Mouse (Mus musculus): ENCODE data around the gene Cd164. TPM values are rescaled to one million over a fixed set of nuclear protein-coding genes. Genes with fewer than 3 reads are reported as not detected.
"Not testable (repeated sequence)": the region's sequence is repeated elsewhere in the genome, so short reads cannot be mapped to it uniquely, and the experiment has no call there.

Cd164 gene
- polyA plus RNA-seq, 1 experiment from 2014 or later = 166 TPM

GRCm38 (mm10) chr10:41505446-41505845 lies 13.8 kb upstream of the Cd164 start:
- H3K36me3 ChIP-seq; H3K9ac ChIP-seq; H3K27ac ChIP-seq (replicated peaks); H3K9me3 ChIP-seq; ATAC-seq (ENCODE audit: extremely low read depth, insufficient number of reproducible peaks, low FRiP score, low TSS enrichment); H3K4me2 ChIP-seq; H3K4me3 ChIP-seq; H3K27me3 ChIP-seq (replicated peaks): not testable (repeated sequence)
- 2% methylated on average over 3 of the region's 3 CpGs for WGBS
- H3K4me1 ChIP-seq = peaks cover 17% of the 10 kb centered on the region

- Histone ChIP-seq H3K27ac (replicated peaks) (no peak overlapping the region), H3K4me2 (no peak overlapping the region), H3K4me3 (no peak overlapping the region), H3K9ac (no peak overlapping the region), H3K36me3 (no peaks in the 10 kb centered on the region), H3K9me3 (no peaks in the 10 kb centered on the region), H3K27me3 (replicated peaks) (no peaks in the 10 kb centered on the region), H3K4me1 (peaks cover 12% of the 10 kb centered on the region)
- ATAC-seq (ENCODE audit: extremely low read depth, insufficient number of reproducible peaks, low FRiP score, low TSS enrichment) = no peak
- 25% methylated on average over 2 of the region's 2 CpGs for WGBS
These were observed 10.1 kb upstream of the Cd164 start for GRCm38 (mm10) chr10:41509160-41509559.

- Histone ChIP-seq H3K4me3 (no peak overlapping the region), H3K36me3 (no peaks in the 10 kb centered on the region), H3K4me2 (no peak overlapping the region), H3K9me3 (no peaks in the 10 kb centered on the region), H3K9ac (no peak overlapping the region), H3K4me1 (peaks cover 17% of the 10 kb centered on the region), H3K27me3 (replicated peaks) (no peaks in the 10 kb centered on the region), H3K27ac (replicated peaks) (no peak overlapping the region)
- ATAC-seq (ENCODE audit: extremely low read depth, insufficient number of reproducible peaks, low FRiP score, low TSS enrichment) = no peak
- WGBS = 47% methylated on average over 4 of the region's 4 CpGs
These were observed 4.9 kb upstream of the Cd164 start for GRCm38 (mm10) chr10:41514301-41514700.

GRCm38 (mm10) chr10:41514921-41515320 lies 4.3 kb upstream of the Cd164 start:
- Histone ChIP-seq H3K9me3 (no peaks in the 10 kb centered on the region), H3K4me2 (no peak overlapping the region), H3K4me1 (peaks cover 17% of the 10 kb centered on the region), H3K27me3 (replicated peaks) (no peaks in the 10 kb centered on the region), H3K36me3 (no peaks in the 10 kb centered on the region), H3K9ac (no peak overlapping the region), H3K4me3 (no peak overlapping the region), H3K27ac (replicated peaks) (no peak overlapping the region)
- ATAC-seq (ENCODE audit: extremely low read depth, insufficient number of reproducible peaks, low FRiP score, low TSS enrichment) = no peak

GRCm38 (mm10) chr10:41518508-41518980 lies 670 bp upstream of the Cd164 start:
- peaks cover 11% of the 10 kb centered on the region for H3K36me3 ChIP-seq
- H3K27me3 ChIP-seq (replicated peaks) = no peaks in the 10 kb centered on the region
- ATAC-seq (ENCODE audit: extremely low read depth, insufficient number of reproducible peaks, low FRiP score, low TSS enrichment) = peak; percentile 22; the same call in 1 of the 2 replicates

GRCm38 (mm10) chr10:41519640-41520409 lies 611 bp downstream of the Cd164 start:
- peak; percentile 45 for ATAC-seq (ENCODE audit: extremely low read depth, insufficient number of reproducible peaks, low FRiP score, low TSS enrichment)
- Histone ChIP-seq H3K4me1 (peaks cover 36% of the 10 kb centered on the region), H3K4me3 (peak overlapping the region; percentile 95), H3K9me3 (no peaks in the 10 kb centered on the region), H3K36me3 (peaks cover 24% of the 10 kb centered on the region), H3K27me3 (replicated peaks) (no peaks in the 10 kb centered on the region), H3K27ac (replicated peaks) (peak overlapping the region; percentile 97), H3K9ac (peak overlapping the region; percentile 99), H3K4me2 (peak overlapping the region; percentile 94)
- under 1% methylated on average over 61 of the region's 65 CpGs for WGBS

More at GRCm38 (mm10) chr10:41518508-41518980, 670 bp upstream of the Cd164 start:
- Histone ChIP-seq H3K4me3 (peak overlapping the region; percentile 95), H3K9me3 (no peaks in the 10 kb centered on the region), H3K9ac (peak overlapping the region; percentile 99), H3K4me2 (peak overlapping the region; percentile 94), H3K4me1 (peaks cover 44% of the 10 kb centered on the region), H3K27ac (replicated peaks) (peak overlapping the region; percentile 97)
- WGBS = under 1% methylated on average over 23 of the region's 23 CpGs

- Histone ChIP-seq H3K27ac (replicated peaks) (peak overlapping the region; percentile 97; the same call in 1 of the 2 replicates), H3K4me2 (peak overlapping the region; percentile 94), H3K4me3 (peak overlapping the region; percentile 95), H3K27me3 (replicated peaks) (no peaks in the 10 kb centered on the region), H3K9ac (peak overlapping the region; percentile 99), H3K36me3 (peaks cover 28% of the 10 kb centered on the region), H3K9me3 (no peaks in the 10 kb centered on the region), H3K4me1 (peaks cover 35% of the 10 kb centered on the region)
- ATAC-seq (ENCODE audit: extremely low read depth, insufficient number of reproducible peaks, low FRiP score, low TSS enrichment) = no peak
- WGBS = 2% methylated on average over 5 of the region's 5 CpGs
These were observed 1.1 kb downstream of the Cd164 start for GRCm38 (mm10) chr10:41520410-41520673.

GRCm38 (mm10) chr10:41523386-41523785 lies 4.2 kb downstream of the Cd164 start:
- no peak for ATAC-seq (ENCODE audit: extremely low read depth, insufficient number of reproducible peaks, low FRiP score, low TSS enrichment)
- H3K4me3 ChIP-seq = no peak overlapping the region
- peaks cover 48% of the 10 kb centered on the region for H3K36me3 ChIP-seq
- H3K4me1 ChIP-seq = peaks cover 36% of the 10 kb centered on the region
- WGBS = 81% methylated on average over 3 of the region's 3 CpGs
- H3K27ac ChIP-seq (replicated peaks) = no peak overlapping the region
- H3K9me3 ChIP-seq = no peaks in the 10 kb centered on the region
- 0 out of 2 replicates have a peak overlapping the region, but pooled peaks have one; percentile 5 for H3K4me2 ChIP-seq
- H3K27me3 ChIP-seq (replicated peaks) = no peaks in the 10 kb centered on the region
- H3K9ac ChIP-seq = no peak overlapping the region

GRCm38 (mm10) chr10:41525696-41526095 lies 6.5 kb downstream of the Cd164 start:
- H3K9me3 ChIP-seq = no peaks in the 10 kb centered on the region
- H3K9ac ChIP-seq = no peak overlapping the region
- WGBS = 86% methylated on average over 1 of the region's 1 CpGs
- H3K4me1 ChIP-seq = peaks cover 34% of the 10 kb centered on the region
- H3K36me3 ChIP-seq = peaks cover 69% of the 10 kb centered on the region
- H3K27me3 ChIP-seq (replicated peaks) = no peaks in the 10 kb centered on the region
- no peak for ATAC-seq (ENCODE audit: extremely low read depth, insufficient number of reproducible peaks, low FRiP score, low TSS enrichment)
- no peak overlapping the region for H3K4me2 ChIP-seq
- H3K4me3 ChIP-seq = no peak overlapping the region
- no peak overlapping the region for H3K27ac ChIP-seq (replicated peaks)

- H3K27me3 ChIP-seq (replicated peaks) = no peaks in the 10 kb centered on the region
- ATAC-seq (ENCODE audit: extremely low read depth, insufficient number of reproducible peaks, low FRiP score, low TSS enrichment) = no peak
- no peak overlapping the region for H3K9ac ChIP-seq
- H3K36me3 ChIP-seq = peaks cover 82% of the 10 kb centered on the region
- H3K9me3 ChIP-seq = no peaks in the 10 kb centered on the region
- no peak overlapping the region for H3K27ac ChIP-seq (replicated peaks)
- WGBS = 88% methylated on average over 5 of the region's 5 CpGs
- H3K4me3 ChIP-seq = no peak overlapping the region
- H3K4me2 ChIP-seq = no peak overlapping the region
- H3K4me1 ChIP-seq = peaks cover 3% of the 10 kb centered on the region; the same call in 1 of the 2 replicates
These were observed 10.8 kb downstream of the Cd164 start for GRCm38 (mm10) chr10:41529972-41530371.

GRCm38 (mm10) chr10:41535991-41536390 lies 16.8 kb downstream of the Cd164 start:
- WGBS = 91% methylated on average over 2 of the region's 2 CpGs
- no peaks in the 10 kb centered on the region for H3K27me3 ChIP-seq (replicated peaks)
- no peaks in the 10 kb centered on the region for H3K9me3 ChIP-seq
- no peak overlapping the region for H3K9ac ChIP-seq
- ATAC-seq (ENCODE audit: extremely low read depth, insufficient number of reproducible peaks, low FRiP score, low TSS enrichment) = no peak
- no peaks in the 10 kb centered on the region for H3K4me1 ChIP-seq
- peaks cover 74% of the 10 kb centered on the region for H3K36me3 ChIP-seq
- H3K27ac ChIP-seq (replicated peaks) = no peak overlapping the region
- no peak overlapping the region for H3K4me3 ChIP-seq
- H3K4me2 ChIP-seq = no peak overlapping the region

GRCm38 (mm10) chr10:41536714-41537113 lies 17.5 kb downstream of the Cd164 start:
- Histone ChIP-seq H3K27ac (replicated peaks) (no peak overlapping the region), H3K36me3 (peaks cover 67% of the 10 kb centered on the region), H3K4me2 (no peak overlapping the region), H3K4me3 (no peak overlapping the region), H3K4me1 (no peaks in the 10 kb centered on the region), H3K9ac (no peak overlapping the region), H3K9me3 (no peaks in the 10 kb centered on the region), H3K27me3 (replicated peaks) (no peaks in the 10 kb centered on the region)
- 91% methylated on average over 1 of the region's 1 CpGs for WGBS
- ATAC-seq (ENCODE audit: extremely low read depth, insufficient number of reproducible peaks, low FRiP score, low TSS enrichment) = no peak
